Mouse (Mus musculus) midbrain, embryonic 12.5 days (tissue): ENCODE measurements around the gene Aqp9. TPM values are rescaled to one million over a fixed set of nuclear protein-coding genes. Genes with fewer than 3 reads are reported as not detected.

ENCODE experiments used
- ATAC-seq: fragments of 200-750 bp; cut with Nextera tagmentation; 2 replicates; pipeline ENCODE4 v1.8.0; 2017; ENCODE audit warnings: low read depth, moderate TSS enrichment, moderate library complexity; ENCODE audit not compliant: low FRiP score
- H3K27ac ChIP-seq: fragments of 300-500 bp; sonication (generic); replicated peaks from 2 replicates; pipeline ENCODE4 v1.5.1; 2016; ENCODE audit warnings: mild to moderate bottlenecking
- H3K27me3 ChIP-seq: fragments of 300-500 bp; sonication (generic); 2 replicates; pipeline ENCODE4 v1.6.1; 2016; ENCODE audit warnings: mild to moderate bottlenecking
- H3K36me3 ChIP-seq: fragments of 300-500 bp; sonication (generic); 2 replicates; pipeline ENCODE4 v1.6.1; 2016
- H3K4me1 ChIP-seq: fragments of 300-500 bp; sonication (generic); 2 replicates; pipeline ENCODE4 v1.6.1; 2016
- H3K4me2 ChIP-seq: fragments of 300-500 bp; sonication (generic); replicated peaks from 2 replicates; pipeline ENCODE4 v1.6.1; 2016; ENCODE audit warnings: mild to moderate bottlenecking, moderate library complexity
- H3K4me3 ChIP-seq: fragments of 300-500 bp; sonication (generic); 2 replicates; pipeline ENCODE4 v1.5.1; 2016; ENCODE audit warnings: mild to moderate bottlenecking
- H3K9ac ChIP-seq: fragments of 300-500 bp; sonication (generic); replicated peaks from 2 replicates; pipeline ENCODE4 v1.6.1; 2016; ENCODE audit warnings: mild to moderate bottlenecking, moderate library complexity
- H3K9me3 ChIP-seq: fragments of 300-500 bp; sonication (generic); 2 replicates; pipeline ENCODE4 v1.6.1; 2016; ENCODE audit warnings: mild to moderate bottlenecking
- WGBS: fragments of 180-500 bp; shearing (Covaris S2); methylation state at CpG from one replicate; pipeline ENCODE4 v1.1.7; 2016; 5-methylcytosine and 5-hydroxymethylcytosine counted together
- polyA plus RNA-seq: library from polyadenylated mRNA; unstranded; fragments of >200 nt; fragmentation: Nextera tagmentation; extraction: Ambion mirVana; gene quantifications from 2 replicates; pipeline ENCODE4 v1.2.1, GENCODE M21; 2016

Aqp9 gene
- polyA plus RNA-seq, 1 experiment from 2014 or later, result 0.28 TPM

GRCm38 (mm10) chr9:71165510-71165909 is 3.0 kb downstream of the Aqp9 start:
- Histone ChIP-seq H3K27ac (no peak overlapping the region), H3K27me3 (peaks cover 5% of the 10 kb centered on the region; the same call in 1 of the 2 replicates), H3K4me2 (no peak overlapping the region), H3K9ac (no peak overlapping the region), H3K4me1 (peaks cover 13% of the 10 kb centered on the region), H3K9me3 (no peaks in the 10 kb centered on the region), H3K4me3 (no peak overlapping the region), H3K36me3 (no peaks in the 10 kb centered on the region)
- WGBS, result 79% methylated on average over 2 of the region's 2 CpGs
- ATAC-seq, result no peak

DNA sequence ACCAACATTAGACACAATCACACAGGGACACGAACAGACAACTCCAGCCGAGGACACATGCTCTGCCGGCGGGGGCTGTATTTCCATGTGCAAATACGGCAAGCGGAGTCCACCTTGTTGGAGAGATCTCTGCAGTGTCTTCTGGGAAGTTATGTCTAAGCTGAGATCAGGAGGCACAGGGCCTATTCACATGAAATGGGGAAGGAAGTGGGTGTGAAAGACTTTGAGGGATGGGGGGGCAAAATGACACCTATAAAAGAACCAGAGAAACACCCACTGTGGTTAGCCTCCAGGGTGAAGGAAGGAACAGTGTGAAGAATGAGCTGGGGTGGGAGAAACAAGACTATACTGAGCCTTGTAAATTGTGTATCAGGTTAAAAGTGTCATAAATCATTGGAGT is 3.4 kb downstream of the Aqp9 start:
- Histone ChIP-seq H3K9ac (no peak overlapping the region), H3K4me2 (no peak overlapping the region), H3K4me3 (no peak overlapping the region), H3K27me3 (peaks cover 5% of the 10 kb centered on the region; the same call in 1 of the 2 replicates), H3K9me3 (no peaks in the 10 kb centered on the region), H3K27ac (no peak overlapping the region), H3K4me1 (peaks cover 13% of the 10 kb centered on the region), H3K36me3 (no peaks in the 10 kb centered on the region)
- 91% methylated on average over 6 of the region's 6 CpGs for WGBS
- ATAC-seq, result no peak

- H3K9me3 ChIP-seq, result no peaks in the 10 kb centered on the region
- no peak for ATAC-seq
- no peak overlapping the region for H3K4me2 ChIP-seq
- H3K36me3 ChIP-seq, result no peaks in the 10 kb centered on the region
- WGBS, result 93% methylated on average over 3 of the region's 3 CpGs
- H3K27me3 ChIP-seq, result peaks cover 5% of the 10 kb centered on the region; the same call in 1 of the 2 replicates
- H3K27ac ChIP-seq, result no peak overlapping the region
- peaks cover 13% of the 10 kb centered on the region for H3K4me1 ChIP-seq
- no peak overlapping the region for H3K4me3 ChIP-seq
- no peak overlapping the region for H3K9ac ChIP-seq
Measured at GRCm38 (mm10) chr9:71164353-71164752, 4.1 kb downstream of the Aqp9 start.

DNA sequence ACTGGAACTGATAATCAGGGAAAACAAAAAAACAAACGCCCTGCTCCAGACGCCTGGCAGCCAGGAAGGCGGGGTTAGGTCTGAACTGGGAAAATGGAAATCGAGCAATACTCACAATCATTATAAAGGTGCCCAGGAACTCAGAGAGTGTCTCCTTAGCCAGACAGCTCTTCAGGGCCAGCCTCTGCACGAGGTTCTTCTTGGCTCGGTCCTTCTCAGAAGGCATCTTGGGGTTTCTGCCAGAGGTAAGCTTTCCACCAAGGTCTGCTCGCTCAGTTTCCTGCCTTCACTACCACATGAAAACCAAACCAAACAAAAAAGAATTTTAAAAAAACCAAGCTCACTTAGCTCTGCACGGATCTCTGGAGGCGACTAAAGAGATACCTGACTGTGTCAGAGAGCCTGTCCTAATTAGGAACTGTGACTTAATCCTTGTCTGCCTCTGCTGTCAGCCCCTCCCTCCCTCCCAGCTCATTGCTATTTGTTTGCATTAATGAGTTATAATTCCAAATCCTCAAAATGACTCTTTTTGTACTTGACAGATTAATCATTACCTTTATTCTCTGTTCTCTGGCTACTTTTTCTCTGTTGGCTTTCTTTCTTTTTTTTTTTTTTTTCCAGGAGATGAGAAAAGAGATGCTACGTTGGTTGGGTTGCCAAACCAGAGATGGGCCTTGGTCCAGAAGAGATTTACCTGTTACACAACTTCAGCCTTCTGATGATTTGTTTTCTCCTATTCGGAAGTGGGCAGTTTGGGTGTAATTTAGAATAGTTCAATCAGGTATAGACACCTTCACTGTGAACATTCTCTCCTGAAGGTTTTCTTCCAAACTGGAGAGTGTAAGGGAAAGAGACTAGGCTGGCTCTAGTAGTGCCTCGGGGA is 5.4 kb downstream of the Aqp9 start:
- WGBS, result 66% methylated on average over 12 of the region's 12 CpGs
- no peaks in the 10 kb centered on the region for H3K27me3 ChIP-seq
- no peaks in the 10 kb centered on the region for H3K9me3 ChIP-seq
- H3K4me3 ChIP-seq, result no peak overlapping the region
- H3K36me3 ChIP-seq, result no peaks in the 10 kb centered on the region
- peaks cover 6% of the 10 kb centered on the region for H3K4me1 ChIP-seq
- H3K9ac ChIP-seq, result no peak overlapping the region
- no peak for ATAC-seq
- H3K4me2 ChIP-seq, result no peak overlapping the region
- no peak overlapping the region for H3K27ac ChIP-seq

GRCm38 (mm10) chr9:71162131-71162857 is 6.2 kb downstream of the Aqp9 start:
- ATAC-seq, result no peak
- Histone ChIP-seq H3K4me1 (peaks cover under 1% of the 10 kb centered on the region), H3K4me3 (no peak overlapping the region), H3K36me3 (no peaks in the 10 kb centered on the region), H3K27ac (no peak overlapping the region), H3K27me3 (no peaks in the 10 kb centered on the region), H3K9me3 (no peaks in the 10 kb centered on the region), H3K4me2 (no peak overlapping the region), H3K9ac (no peak overlapping the region)
- 87% methylated on average over 8 of the region's 8 CpGs for WGBS

- WGBS, result 91% methylated on average over 13 of the region's 13 CpGs
- ATAC-seq, result no peak
- H3K27me3 ChIP-seq, result no peaks in the 10 kb centered on the region
- H3K4me1 ChIP-seq, result no peaks in the 10 kb centered on the region
- H3K4me2 ChIP-seq, result no peak overlapping the region
- no peak overlapping the region for H3K9ac ChIP-seq
- no peak overlapping the region for H3K27ac ChIP-seq
- H3K9me3 ChIP-seq, result no peaks in the 10 kb centered on the region
- no peak overlapping the region for H3K4me3 ChIP-seq
- no peaks in the 10 kb centered on the region for H3K36me3 ChIP-seq
Measured at GRCm38 (mm10) chr9:71160849-71161711, 7.4 kb downstream of the Aqp9 start.

- H3K9ac ChIP-seq, result no peak overlapping the region
- H3K27me3 ChIP-seq, result no peaks in the 10 kb centered on the region
- H3K4me3 ChIP-seq, result no peak overlapping the region
- H3K36me3 ChIP-seq, result no peaks in the 10 kb centered on the region
- no peak overlapping the region for H3K27ac ChIP-seq
- H3K4me2 ChIP-seq, result no peak overlapping the region
- 84% methylated on average over 5 of the region's 5 CpGs for WGBS
- no peaks in the 10 kb centered on the region for H3K9me3 ChIP-seq
- no peaks in the 10 kb centered on the region for H3K4me1 ChIP-seq
- ATAC-seq, result no peak
Measured at GRCm38 (mm10) chr9:71159686-71160085, 8.8 kb downstream of the Aqp9 start.

DNA sequence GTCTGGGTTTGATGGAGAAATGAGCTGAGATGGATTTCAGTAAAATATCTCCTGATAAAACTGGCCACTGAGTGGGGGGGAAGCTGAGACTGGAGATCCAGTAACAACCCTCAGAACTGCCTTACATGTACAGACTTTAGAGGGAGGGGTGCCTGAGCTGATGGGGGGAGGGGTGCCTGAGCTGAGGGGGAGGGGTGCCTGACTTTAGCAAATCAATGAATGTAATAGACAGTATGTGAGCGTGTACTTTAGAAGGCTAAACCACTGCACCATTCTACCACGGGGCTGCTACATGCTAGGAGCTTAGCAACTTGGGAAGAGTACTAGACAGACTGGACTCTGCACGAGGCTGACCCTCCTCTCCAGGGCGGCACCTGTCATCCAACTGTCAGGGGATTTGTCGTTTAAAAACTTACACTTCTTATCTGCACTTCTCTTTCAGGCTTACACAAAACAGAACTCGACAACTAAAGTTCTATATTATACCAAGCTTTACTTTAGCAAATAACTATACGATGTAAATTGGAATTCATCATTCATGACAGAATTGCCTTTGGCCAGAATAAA is 9.3 kb downstream of the Aqp9 start:
- Histone ChIP-seq H3K27me3 (no peaks in the 10 kb centered on the region), H3K9me3 (no peaks in the 10 kb centered on the region), H3K4me1 (no peaks in the 10 kb centered on the region), H3K36me3 (no peaks in the 10 kb centered on the region), H3K9ac (no peak overlapping the region), H3K4me3 (no peak overlapping the region), H3K27ac (no peak overlapping the region), H3K4me2 (no peak overlapping the region)
- WGBS, result 93% methylated on average over 7 of the region's 7 CpGs
- ATAC-seq, result no peak

DNA sequence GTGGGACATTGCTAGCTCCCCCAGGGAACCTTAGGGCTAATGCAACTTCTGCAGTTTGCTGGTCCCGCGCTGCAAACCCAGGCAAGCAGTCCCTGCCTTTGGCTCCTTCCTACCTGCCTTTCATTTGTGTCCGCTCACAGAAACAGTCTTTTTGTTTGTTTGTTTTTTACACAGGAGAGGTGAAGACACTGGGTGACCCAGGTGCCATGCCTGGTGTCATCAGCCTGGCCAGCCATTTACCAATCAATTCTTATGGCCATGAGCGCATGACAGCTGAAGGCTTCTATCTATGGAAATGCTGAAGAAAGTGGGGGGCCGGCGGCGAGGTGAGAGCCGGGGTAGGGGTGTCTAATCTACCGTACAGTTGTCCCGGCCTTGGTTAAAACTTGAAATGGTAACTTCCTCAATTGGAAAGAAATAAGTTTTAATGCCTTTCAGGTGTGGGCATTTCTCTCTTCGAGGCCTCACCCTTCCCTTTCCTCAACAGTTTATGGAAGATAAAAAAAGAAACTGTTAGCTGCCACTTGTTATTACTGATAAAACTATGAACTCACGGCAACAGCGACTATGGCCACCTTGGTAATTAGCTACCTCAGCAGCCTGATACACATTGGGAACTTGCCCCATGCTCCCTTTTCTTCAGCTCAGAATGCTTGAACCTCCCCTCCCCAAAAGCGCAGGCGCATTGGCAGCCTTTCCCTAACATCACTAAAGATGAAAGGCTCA is 10.4 kb downstream of the Aqp9 start:
- no peak overlapping the region for H3K4me3 ChIP-seq
- H3K4me1 ChIP-seq, result no peaks in the 10 kb centered on the region
- no peaks in the 10 kb centered on the region for H3K9me3 ChIP-seq
- no peak overlapping the region for H3K27ac ChIP-seq
- no peak overlapping the region for H3K9ac ChIP-seq
- H3K36me3 ChIP-seq, result no peaks in the 10 kb centered on the region
- no peaks in the 10 kb centered on the region for H3K27me3 ChIP-seq
- ATAC-seq, result no peak
- H3K4me2 ChIP-seq, result no peak overlapping the region
- WGBS, result 95% methylated on average over 15 of the region's 15 CpGs

- H3K9ac ChIP-seq, result no peak overlapping the region
- H3K36me3 ChIP-seq, result no peaks in the 10 kb centered on the region
- no peaks in the 10 kb centered on the region for H3K27me3 ChIP-seq
- H3K27ac ChIP-seq, result no peak overlapping the region
- H3K4me1 ChIP-seq, result no peaks in the 10 kb centered on the region
- no peak overlapping the region for H3K4me2 ChIP-seq
- H3K4me3 ChIP-seq, result no peak overlapping the region
- no peak for ATAC-seq
- WGBS, result 79% methylated on average over 9 of the region's 9 CpGs
- no peaks in the 10 kb centered on the region for H3K9me3 ChIP-seq
Measured at GRCm38 (mm10) chr9:71156447-71157035, 11.9 kb downstream of the Aqp9 start.
